Mouse (Mus musculus) kidney, postnatal 4 days (tissue): Measurements from ENCODE around the gene Gm21671.
A peak's percentile ranks its signal among the peaks of the same experiment; 100 is the strongest.
"Not testable (repeated sequence)": the region's sequence is repeated elsewhere in the genome, so short reads cannot be mapped to it uniquely, and the experiment has no call there.

ENCODE experiments used
- DNase-seq, 2 experiments: peaks; one replicate each; pipeline ENCODE4 v3.0.0; 2021; ENCODE audit warnings: mixed read lengths in 2 of 2

Gene Gm21671

DNA sequence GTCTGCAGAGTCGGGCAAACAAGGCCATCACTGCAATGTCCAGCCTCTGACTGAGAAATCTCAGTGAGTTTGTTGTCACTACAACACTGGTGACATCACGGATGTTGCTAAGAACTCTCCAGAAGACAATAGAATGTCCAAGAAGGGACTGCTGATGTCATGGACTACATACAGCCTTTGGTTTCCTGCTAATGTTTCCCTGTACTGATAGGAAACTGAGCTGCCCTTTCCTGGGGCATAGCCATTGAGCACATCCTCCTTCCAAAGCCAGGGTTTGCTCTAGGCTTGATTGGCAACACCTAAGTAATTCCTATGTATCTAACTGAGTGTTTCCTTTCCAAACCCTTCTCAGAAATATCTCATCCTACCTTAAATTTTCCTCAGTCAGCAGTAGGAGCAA lies at the start of gene Gm21671:
Gene Gm21671 (minus strand): TSS at position 101 of the 400 bp plus-strand sequence.
- not testable (repeated sequence) for DNase-seq

DNA sequence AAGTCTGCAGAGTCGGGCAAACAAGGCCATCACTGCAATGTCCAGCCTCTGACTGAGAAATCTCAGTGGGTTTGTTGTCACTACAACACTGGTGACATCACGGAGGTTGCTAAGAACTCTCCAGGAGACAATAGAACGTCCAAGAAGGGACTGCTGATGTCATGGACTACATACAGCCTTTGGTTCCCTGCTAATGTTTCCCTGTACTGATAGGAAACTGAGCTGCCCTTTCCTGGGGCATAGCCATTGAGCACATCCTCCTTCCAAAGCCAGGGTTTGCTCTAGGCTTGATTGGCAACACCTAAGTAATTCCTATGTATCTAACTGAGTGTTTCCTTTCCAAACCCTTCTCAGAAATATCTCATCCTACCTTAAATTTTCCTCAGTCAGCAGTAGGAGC lies 34.3 kb upstream of the Gm21671 start, which contains the start of gene Gm21698:
Gene Gm21698 (minus strand): TSS at position 101 of the 400 bp plus-strand sequence.
- not testable (repeated sequence) for DNase-seq

DNA sequence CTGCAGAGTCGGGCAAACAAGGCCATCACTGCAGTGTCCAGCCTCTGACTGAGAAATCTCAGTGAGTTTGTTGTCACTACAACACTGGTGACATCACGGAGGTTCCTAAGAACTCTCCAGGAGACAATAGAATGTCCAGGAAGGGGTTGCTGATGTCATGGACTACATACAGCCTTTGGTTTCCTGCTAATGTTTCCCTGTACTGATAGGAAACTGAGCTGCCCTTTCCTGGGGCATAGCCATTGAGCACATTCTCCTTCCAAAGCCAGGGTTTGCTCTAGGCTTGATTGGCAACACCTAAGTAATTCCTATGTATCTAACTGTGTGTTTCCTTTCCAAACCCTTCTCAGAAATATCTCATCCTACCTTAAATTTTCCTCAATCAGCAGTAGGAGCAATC lies 18.3 kb upstream of the Gm21671 start, which contains the start of gene Gm21680:
Gene Gm21680 (minus strand): TSS at position 101 of the 400 bp plus-strand sequence.
- not testable (repeated sequence) for DNase-seq

DNA sequence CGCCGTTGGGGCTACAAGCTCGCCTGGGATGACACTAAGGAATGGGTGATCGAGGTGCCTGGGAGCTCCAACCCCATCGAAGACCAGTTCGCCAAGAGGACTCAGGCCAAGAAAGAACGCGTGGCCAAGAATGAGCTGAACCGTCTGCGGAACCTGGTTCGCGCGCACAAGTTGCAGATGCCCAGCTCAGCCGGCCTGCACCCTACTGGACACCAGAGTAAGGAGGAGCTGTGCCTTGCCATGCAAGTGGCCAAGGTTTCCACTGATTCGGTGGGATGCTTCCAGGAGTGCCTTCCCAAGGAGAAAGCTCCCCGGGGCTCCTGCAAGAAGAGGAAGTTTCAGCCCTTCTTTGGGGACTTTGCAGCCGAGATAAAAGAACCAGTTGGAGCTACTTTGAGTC lies 2.8 kb upstream of the Gm21671 start:
- DNase-seq = not testable (repeated sequence)

- DNase-seq = peak; percentile 4 to 6
Measured at GRCm38 (mm10) chr5:25956611-25957010, 2.4 kb upstream of the Gm21671 start.

- DNase-seq = not testable (repeated sequence)
Measured at GRCm38 (mm10) chr5:25945391-25945790, 8.8 kb downstream of the Gm21671 start.

GRCm38 (mm10) chr5:25942281-25942680 lies 11.9 kb downstream of the Gm21671 start, which contains the start of gene Gm21663:
Gene Gm21663, minus strand, starts transcription at chr5:25942381.
- not testable (repeated sequence) for DNase-seq
